Mouse (Mus musculus) mesoderm, embryonic 11.5 days (tissue): ENCODE measurements around the gene Gmds.

Experiments used
- DNase-seq: peaks from one replicate; pipeline ENCODE4 v3.0.0-alpha.2; 2012; ENCODE audit warnings: low read depth, low spot score

Gene Gmds

DNA sequence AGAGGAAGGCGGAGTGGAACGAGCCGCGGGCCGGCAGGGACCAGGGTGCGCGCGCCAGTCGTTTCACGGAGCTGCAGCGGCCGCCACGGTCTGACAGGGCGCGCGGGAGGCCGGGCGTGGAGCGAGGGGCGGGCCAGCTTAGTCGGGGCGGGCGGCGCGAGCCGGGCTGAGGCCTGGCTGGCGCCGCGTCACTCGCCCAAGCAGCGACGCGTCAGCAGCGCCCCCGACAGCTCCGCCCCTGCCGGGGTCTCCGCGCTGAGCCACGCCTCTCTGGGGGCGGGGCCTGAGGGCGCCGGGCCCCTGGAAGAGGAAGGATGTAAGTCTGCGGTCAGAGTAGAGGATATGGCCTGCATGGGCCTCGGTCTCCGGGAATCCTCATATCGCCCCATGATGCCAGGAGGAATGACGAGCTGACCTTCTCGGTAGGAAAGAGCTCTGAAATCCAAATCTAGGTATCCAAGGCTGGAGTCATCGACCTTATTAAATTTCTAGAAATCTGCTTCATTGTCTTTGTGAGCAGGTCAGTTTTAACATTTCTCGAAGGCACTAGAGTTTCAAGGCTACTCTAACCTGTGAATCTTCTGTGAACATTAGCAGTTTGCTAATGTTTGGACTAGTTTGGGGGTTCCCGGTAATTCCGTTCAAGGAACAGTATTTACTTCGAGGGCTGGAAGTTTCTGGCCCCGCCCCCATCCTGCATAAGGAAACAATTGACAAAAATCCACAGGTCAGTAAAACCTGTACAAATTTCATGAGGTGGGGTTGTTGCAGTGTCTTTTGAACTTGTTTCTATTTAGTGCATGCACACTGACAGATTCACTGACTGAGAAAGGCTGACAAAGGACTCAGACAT, at the start of gene Gmds:
Gmds (minus strand) TSS at position 228 of the 853 bp plus-strand sequence.
- peak; percentile 95 for DNase-seq

DNA sequence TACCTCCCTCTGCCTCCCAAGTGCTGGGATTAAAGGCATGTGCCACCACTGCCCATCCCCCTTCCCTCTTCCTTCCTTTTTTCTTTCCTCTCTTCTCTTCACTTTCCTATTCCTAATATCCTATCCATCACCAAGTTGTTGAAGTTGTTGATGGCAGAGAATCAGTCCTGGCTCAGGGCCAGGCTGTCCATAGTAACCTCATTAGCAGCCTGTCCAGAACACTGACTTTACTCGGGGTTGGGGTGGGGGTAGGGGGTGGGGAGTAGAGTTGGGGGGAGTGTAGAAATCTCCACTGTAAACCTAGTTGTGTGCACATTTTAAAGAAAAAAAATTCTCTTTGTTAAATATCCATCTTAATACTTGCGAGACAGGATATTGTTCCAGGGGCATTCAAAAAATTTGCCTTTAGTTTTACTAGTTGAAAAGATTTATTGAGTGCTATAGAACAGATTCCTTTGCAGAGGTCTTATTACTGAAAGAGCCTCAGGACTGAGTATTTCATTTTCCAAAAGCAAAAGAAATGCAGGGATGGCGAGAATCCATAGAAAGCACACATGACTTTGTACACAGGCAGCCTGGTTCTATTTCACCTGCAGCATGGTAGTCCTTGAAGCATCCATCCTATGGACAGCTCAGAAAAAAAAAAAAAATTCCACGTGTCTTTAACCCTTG, 47.0 kb upstream of the Gmds start:
- DNase-seq = no peak

DNA sequence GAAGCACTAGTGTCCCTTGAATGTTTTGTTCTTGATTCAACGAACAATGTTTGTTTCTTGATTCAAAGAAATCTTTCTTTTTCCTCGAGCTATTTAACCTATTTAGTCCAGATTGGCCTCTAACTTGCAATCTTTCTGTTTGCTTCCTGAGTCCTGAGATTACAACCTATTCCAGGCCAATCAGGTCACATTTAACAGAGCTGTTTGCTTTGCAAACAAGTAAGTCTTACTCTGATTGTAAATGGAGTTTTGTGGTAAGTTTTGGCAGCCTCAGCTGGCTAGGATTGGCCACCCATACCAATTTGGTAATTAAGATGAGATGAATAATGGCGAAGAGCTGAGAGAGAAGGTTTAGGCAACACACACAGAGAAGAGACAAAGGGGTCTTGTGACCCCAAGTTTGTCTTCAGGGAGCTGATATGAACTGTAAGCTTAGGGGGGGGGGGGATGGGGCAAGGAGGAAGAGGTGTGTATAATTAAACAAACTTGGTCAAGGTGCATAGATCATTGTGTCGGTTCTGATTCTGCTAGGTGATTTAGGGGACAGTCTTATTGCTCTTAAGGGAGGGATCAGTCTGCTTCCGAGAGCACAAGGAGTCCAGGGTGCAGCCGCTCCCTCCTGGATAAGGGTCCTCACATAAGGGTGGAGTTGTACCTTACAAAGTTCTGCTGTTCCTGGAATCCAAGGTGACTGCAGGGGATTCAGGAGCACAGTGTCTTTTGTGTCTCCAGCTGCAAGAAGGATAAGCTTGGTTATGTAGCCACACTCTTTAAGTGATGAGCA, 43.9 kb upstream of the Gmds start:
- DNase-seq = no peak

DNA sequence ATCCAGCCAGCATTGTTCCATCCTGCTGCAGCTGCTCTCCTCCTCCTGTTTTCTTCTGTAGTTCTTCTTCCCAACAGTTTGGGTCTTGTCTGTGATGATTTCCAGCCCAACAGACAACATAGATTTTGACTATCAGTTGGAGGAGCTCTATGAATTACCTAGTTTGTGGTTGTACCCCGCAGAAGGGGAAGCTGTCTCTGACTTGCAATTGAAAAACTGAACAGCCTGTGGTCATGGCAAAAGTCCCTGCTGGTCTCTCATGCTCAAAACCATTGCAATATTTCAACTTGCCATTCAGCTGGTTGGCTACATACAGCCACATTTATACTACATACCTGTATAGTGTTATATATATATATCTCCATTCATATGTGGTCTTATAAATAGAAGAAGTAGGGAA, 40.1 kb upstream of the Gmds start:
- DNase-seq = no peak

DNA sequence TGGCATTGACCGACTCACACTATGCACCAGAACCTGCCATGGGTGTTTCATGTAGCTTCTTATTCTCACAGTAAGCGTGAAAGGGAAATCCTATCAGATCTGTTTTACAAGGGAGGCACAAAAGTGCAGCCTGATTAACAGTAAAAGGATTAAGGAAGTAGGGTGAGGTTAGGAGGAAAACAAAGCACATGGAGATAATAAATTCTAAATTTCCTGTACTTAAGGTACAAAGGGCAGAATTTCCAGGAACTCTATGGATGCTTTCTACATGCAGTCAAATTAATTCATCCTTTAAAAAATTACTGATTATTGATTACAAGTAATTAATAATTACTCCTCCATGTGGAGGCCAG, 34.0 kb upstream of the Gmds start:
- no peak for DNase-seq

DNA sequence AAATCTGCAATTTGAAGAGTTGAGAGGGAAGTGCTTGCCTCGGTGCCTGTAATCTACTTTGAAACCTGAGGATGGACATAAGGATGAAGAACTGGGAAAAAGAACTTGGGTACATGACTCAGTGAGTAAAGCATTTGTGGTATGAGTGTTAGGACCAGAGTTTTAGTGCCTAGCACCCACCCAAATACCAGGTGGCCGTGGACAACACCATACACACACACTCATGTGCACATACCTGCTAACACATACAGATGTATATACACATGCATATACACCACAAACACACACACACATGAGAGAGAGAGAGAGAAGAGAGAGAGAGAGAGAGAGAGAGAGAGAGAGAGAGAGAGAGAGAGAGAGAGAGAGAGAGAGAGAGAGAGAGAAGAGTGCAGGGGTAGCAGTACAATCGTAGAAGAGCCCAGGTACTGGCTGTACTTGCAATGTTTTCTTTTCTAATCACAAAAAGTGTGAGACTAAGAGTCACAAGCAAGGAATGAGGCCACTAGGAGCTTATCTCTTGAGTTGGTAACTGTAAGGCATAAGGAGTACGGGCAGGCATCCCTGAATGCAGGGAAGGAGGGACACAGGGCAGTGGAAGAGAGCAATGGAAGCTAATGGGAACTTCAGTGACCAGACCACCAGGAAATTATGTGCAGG, 33.5 kb upstream of the Gmds start:
- DNase-seq = no peak

DNA sequence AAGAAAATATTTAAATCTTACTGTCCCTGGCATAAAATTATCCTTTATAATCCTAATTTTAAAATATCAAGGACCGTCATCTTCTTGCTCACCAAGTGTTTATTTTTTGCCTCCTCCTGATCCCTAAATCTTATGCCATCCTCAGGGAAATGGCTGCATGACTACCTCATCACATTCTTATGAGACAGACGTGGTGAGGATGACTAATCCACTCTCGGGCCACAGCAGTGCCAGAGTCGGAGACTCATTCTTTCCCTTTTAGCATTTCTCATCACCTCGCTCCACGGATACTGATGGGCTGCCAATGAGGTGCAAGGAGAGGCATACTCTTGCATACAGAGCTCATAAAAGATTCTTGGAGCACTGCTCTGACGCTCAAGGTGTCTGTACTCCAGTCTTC, 32.2 kb upstream of the Gmds start:
- DNase-seq = no peak

DNA sequence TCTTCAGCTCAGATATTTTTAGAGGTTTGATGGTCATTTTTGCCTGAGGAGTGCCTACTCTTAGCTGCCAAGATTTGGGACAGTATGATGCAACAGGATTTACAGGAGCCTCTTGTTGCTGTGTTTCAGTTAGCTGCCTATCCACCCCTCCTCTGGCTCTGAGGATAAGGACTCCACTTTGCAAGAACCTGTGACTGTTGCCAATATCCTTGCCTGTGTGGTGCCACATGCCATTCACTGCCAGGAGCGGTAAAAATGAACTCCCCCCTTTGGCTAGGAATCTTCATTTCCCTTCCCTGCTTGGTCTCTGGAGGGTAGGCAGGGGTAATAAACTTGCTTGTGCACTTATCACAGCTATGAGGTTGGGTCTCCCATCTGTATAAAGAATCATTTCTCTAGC, 31.6 kb upstream of the Gmds start:
- no peak for DNase-seq

DNA sequence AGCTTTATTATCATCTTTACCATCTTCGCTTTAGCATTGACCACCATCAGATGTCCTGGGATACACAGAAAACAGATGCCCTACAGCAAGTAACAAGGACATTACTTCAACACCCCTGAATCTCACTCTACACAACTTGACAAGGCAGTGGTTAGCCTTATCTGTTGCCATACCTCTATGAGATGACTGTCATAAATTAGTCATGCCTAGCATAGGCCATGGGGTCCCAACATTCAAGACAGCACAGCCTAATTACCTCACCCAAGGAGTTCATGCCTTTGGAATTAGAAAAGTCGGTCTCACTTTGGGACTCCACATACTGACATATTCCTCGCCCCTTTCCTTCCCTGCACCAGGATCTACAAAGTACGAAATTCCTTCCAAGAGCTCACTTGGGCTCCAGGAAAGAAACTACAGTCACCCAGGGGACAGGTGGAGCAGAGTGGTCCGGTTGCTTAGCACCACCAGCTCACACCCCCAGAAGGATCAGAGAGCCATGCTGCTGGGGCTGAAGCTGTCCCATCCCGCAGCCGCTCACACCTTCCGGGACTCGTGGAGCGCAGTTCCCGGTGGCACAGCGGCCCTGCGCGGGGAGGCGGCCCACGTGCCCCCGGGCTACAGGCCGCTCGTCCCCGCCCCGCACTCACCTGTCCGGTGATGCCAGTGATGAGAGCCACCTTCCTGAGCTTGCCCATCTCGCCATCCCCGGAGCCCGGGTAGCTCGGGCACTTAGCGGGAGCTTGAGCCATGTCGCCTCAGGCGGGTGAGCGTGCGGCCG, 616 bp downstream of the Gmds start:
- no peak for DNase-seq

DNA sequence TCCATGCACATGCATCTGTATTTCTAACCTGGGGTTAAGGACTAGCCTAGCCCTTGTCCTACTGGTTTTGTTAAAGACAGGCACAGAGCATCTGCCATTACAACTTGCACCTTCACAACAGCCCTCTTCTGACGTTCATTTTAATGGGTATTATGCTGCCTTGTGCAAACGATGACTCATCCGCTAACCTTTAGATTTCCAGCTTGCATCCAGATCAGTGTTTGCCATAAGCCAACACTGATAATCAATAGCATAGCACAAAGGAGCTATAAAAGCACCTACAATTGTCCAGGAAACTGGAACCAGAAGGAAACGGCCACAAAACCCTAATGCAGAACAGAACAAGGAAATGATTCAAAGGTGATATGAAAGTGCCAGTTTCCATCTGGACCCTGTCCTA, 20.2 kb downstream of the Gmds start:
- no peak for DNase-seq

DNA sequence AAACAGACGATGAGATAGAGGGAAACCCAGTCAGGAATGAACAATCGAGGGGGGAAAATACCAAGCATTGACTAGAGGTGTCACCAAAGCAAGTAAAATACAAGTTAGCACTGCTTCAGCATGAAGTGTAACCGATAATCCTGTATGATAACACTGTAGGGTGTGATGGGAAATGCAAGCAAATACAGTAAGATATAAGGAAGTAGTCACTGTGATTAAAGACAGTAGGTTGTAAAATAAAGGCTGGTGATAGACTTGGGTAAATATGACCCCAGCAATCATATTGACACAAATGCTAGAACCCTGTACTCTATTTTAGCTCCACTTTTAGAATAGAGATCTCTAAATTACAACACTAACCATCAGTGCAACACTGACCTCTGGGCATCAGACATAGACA, 21.2 kb downstream of the Gmds start:
- no peak for DNase-seq

DNA sequence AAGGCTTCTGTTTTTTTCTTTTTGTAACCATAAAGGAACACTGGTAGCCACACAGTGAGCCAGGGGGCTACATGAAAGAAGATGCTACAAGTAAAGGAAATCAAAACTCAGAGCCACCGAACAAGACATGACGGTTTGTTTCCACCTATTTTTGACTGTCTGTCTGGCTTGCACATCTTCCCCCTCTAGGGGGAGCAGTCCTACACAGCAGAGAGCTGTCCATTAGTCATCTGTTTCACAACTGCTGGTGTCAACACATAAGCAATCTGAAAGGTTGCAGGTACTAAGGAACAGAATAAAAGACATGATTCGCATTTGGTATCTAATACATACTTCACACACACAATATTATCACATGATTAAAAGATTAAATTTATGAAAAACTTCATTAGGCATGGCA, 25.9 kb downstream of the Gmds start:
- DNase-seq = peak; percentile 37

DNA sequence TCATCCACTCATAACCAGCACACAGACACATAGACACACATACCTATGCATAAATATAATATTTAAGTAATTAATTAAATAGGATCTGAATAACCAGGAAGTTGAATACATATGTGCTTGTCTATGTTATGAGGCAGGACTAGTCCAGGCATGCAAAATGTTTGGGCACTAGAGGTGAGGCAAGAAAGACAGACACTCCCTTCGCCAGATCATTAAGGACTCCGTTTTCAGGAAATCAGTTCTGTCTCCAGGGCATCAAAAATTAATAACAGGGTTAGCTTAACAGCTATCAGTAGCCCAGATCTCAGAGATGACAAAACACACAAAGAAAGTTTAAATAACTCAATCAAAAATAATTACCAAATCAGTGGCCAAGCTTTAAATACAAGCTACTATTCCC, 27.1 kb downstream of the Gmds start:
- DNase-seq = no peak

DNA sequence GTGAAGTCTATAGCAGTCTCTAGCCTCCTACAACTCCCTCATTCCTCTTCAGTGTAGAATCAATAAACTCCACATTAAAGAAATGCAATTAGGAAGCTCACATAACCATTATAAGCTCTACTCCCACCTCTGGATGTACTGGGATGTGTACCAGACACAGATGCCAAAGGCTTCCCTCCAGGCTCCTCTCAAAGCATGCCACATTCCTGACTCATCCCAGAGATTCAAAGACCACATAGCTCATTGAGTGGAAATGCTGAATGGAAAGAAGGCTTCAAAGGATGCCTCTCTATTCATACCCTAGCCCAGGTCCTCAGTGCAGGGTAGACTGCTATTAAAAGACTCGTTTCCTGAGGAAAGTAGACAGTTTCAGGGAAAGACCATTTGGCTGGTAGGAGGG, 40.1 kb downstream of the Gmds start:
- no peak for DNase-seq

DNA sequence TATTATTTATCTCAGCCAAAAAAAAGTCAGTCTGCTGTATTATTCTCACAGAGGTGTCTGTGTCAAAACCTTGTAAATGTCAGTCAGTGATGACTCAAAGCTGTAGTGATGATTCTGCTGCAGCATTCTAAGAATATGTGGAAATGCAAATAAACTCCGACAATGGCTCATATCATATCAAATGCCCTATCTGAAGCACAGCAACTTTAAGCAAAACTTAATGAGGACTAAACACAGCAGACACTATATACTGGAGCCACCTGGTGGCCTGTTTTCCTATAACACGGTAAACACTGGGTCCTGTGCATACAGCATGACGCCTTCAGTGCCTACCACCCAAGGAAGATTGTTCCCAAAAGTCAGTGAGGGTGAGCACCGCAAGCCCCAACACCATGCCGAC, 41.1 kb downstream of the Gmds start:
- peak; percentile 23 for DNase-seq

DNA sequence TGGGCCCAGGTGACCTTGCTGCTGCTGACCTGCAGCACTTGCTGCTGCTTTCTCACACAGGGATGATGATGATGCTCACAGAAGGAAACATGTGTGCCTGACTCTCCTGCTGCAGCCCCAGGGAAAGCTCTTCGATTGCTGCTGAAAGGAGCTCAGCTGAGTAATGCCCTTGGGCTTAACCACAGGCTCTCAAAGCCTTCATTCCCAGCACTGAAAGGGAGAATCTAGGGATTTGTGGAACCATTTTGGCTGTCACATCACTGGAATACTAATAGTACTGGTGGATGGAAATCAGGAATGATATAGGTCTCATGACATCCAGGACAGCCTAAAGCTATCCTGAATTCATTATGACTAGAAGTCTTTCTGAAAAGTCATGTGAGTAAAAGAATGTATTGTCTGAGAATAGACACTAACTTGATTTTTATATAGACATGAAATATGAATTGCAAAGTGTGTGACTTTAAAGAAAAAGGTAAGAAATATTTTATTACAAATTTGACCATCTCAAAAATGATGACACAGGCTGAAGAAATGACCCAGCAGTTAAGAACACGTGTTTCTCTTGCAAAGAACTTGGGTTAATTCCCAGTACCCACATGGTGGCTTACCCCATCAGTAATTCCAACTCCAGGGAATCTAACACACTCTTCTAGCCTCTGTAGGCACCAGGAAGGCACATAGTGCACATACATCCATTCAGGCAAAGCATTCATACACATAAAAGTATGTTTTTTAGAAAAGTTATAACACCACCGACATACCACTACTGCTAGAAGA, 43.9 kb downstream of the Gmds start:
- no peak for DNase-seq

DNA sequence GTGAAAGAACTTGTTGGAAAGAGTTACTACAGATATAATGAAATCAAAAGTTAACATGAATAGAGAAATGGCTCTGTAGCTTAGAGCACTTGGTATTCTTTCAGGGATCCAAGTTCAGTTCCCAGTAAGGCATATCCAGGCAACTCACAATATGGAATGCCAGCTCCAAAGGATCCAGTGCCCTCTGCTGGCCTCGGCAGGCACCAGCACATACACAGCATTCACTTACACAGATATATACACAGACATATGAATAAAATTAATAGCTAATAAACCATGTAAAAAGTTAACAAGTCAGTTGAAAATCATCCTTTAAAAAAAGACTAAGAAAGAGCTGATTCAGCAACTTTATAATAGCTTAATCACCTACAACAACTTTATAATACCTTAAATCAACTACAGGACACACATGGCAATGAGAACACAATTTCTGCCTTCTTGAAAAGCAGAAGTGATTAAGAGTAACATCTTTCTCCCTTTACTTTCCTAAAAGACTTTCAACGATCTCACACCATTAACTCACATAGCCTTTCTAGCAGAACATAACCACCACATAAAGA, 65.5 kb downstream of the Gmds start:
- DNase-seq = no peak

DNA sequence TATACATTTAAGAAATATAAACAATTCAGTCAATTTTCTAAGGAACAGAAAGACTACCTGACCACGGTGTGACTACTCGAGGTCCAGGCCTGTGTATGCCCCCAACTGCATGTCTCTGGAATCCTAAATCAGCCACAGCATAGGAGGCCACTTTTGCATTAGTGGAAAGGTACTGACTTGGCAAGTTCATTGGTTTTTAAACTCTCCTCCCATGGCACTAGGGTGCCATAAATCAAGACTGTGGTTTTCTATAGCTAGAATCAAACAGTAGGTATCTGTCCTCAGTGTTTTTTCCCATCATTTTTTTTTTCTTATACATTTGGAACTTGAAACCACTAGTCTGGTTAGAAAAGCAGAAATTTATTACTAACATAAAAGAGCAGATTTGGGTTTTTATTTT, 68.8 kb downstream of the Gmds start:
- DNase-seq = no peak

DNA sequence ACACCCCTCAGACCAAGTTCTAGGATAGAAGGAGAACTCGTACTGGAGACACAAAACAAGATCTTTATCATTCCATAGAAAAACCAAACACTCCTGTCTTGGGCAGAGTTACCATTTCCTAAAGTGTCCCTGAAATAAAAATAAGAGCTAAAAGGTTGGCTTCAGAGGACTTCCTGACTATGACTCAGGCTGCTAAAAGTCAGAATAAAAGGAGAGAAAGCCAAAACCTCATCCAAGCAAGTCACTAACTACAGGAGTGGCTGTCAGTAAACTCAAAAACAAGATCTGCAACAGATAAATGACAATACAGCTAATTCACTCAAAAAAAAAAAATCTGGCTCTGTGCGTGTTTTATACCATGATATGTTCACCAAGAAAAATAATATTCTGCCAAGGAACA, 69.3 kb downstream of the Gmds start:
- DNase-seq = no peak

DNA sequence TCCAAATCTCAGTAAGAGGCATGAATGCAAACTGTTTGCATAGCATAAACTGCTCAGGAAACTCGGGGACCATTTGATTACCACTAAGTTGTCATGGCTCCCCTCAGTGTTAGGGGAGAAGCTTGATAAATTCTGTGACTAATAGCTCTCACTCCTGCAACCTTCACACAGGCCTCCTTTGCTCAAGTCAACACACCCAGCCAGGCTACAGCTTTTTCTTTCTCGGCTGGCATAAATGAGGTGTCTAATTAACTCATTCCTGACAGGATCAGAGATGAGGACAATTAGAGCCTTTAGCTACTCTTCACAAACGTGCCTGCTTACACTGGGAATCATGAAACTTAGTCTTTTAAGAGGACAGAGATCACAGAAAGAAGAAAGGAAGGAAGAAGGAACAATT, 70.3 kb downstream of the Gmds start:
- no peak for DNase-seq
